Mouse (Mus musculus) neural tube, embryonic 13.5 days (tissue): ENCODE data around the gene Znrd1as. TPM values are rescaled to one million over a fixed set of nuclear protein-coding genes. Genes with fewer than 3 reads are reported as not detected.

ENCODE experiments used
- ATAC-seq: fragments of 200-750 bp; cut with Nextera tagmentation; 2 replicates; pipeline ENCODE4 v1.8.0; 2017; ENCODE audit warnings: low read depth, mild to moderate bottlenecking, moderate TSS enrichment, moderate library complexity
- H3K27ac ChIP-seq: fragments of 300-500 bp; sonication (generic); replicated peaks from 2 replicates; pipeline ENCODE4 v1.5.1; 2015; ENCODE audit warnings: moderate library complexity, mild to moderate bottlenecking, inconsistent platforms
- H3K27me3 ChIP-seq: fragments of 300-500 bp; sonication (generic); 2 replicates; pipeline ENCODE4 v1.6.1; 2015; ENCODE audit warnings: mild to moderate bottlenecking, inconsistent platforms
- H3K36me3 ChIP-seq: fragments of 300-500 bp; sonication (generic); 2 replicates; pipeline ENCODE4 v1.6.1; 2015; ENCODE audit warnings: mild to moderate bottlenecking, inconsistent platforms
- H3K4me1 ChIP-seq: fragments of 300-500 bp; sonication (generic); replicated peaks from 2 replicates; pipeline ENCODE4 v1.6.1; 2015; ENCODE audit warnings: inconsistent platforms
- H3K4me2 ChIP-seq: fragments of 300-500 bp; sonication (generic); 2 replicates; pipeline ENCODE4 v1.6.1; 2015; ENCODE audit warnings: inconsistent platforms, mild to moderate bottlenecking, moderate library complexity
- H3K4me3 ChIP-seq: fragments of 300-500 bp; sonication (generic); 2 replicates; pipeline ENCODE4 v1.5.1; 2015; ENCODE audit warnings: mild to moderate bottlenecking, inconsistent platforms
- H3K9ac ChIP-seq: fragments of 300-500 bp; sonication (generic); 2 replicates; pipeline ENCODE4 v1.6.1; 2015; ENCODE audit warnings: moderate library complexity, mild to moderate bottlenecking, inconsistent platforms
- H3K9me3 ChIP-seq: fragments of 300-500 bp; sonication (generic); 2 replicates; pipeline ENCODE4 v1.6.1; 2016; ENCODE audit warnings: inconsistent platforms
- WGBS: fragments of 180-500 bp; shearing (Covaris S2); methylation state at CpG from one replicate; pipeline ENCODE4 v1.1.7; 2015; 5-methylcytosine and 5-hydroxymethylcytosine counted together
- polyA plus RNA-seq: library from polyadenylated mRNA; unstranded; fragments of >200 nt; fragmentation: Nextera tagmentation; extraction: Ambion mirVana; gene quantifications from 2 replicates; pipeline ENCODE4 v1.2.1, GENCODE M21; 2015

Gene Znrd1as
- polyA plus RNA-seq, 1 experiment from 2014 or later = 5.8 TPM

DNA sequence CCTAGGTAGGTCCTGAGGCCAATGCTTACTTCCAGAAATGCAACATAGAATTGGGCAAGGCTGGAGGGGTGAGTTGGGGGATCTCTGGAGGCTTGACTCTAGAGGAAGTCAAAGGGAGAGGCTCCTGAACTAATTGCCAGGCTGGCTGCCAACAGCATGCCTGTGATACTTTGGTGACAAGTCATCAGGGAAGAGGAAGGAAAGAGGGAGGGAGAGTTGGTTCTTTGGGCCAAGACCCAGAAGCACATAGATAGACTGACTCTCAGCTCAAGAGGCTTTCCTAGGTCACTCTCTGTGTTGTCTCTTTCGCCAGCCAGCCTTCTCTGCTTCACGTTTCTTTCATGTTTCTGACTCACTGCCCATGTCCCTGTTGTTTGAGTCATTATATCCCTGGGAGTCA lies 26.6 kb upstream of the Znrd1as start:
- no peaks in the 10 kb centered on the region for H3K9me3 ChIP-seq
- H3K36me3 ChIP-seq = no peaks in the 10 kb centered on the region
- ATAC-seq = no peak
- no peaks in the 10 kb centered on the region for H3K27me3 ChIP-seq
- H3K27ac ChIP-seq = no peak overlapping the region
- 73% methylated on average over 2 of the region's 2 CpGs for WGBS
- no peak overlapping the region for H3K9ac ChIP-seq
- no peak overlapping the region for H3K4me3 ChIP-seq
- no peaks in the 10 kb centered on the region for H3K4me1 ChIP-seq
- H3K4me2 ChIP-seq = no peak overlapping the region

GRCm38 (mm10) chr17:36938056-36938455 lies 20.3 kb upstream of the Znrd1as start:
- Histone ChIP-seq H3K4me1 (peaks cover 7% of the 10 kb centered on the region), H3K4me3 (no peak overlapping the region)
- 86% methylated on average over 2 of the region's 2 CpGs for WGBS

GRCm38 (mm10) chr17:36942391-36942790 lies 16.0 kb upstream of the Znrd1as start:
- 0 out of 2 replicates have a peak overlapping the region, but pooled peaks have one; percentile 70 for H3K9ac ChIP-seq
- no peak for ATAC-seq
- no peak overlapping the region for H3K27ac ChIP-seq
- H3K4me2 ChIP-seq = peak overlapping the region; percentile 69
- peaks cover 54% of the 10 kb centered on the region for H3K27me3 ChIP-seq
- no peaks in the 10 kb centered on the region for H3K9me3 ChIP-seq
- no peaks in the 10 kb centered on the region for H3K36me3 ChIP-seq
- peaks cover 35% of the 10 kb centered on the region for H3K4me1 ChIP-seq
- H3K4me3 ChIP-seq = peak overlapping the region; percentile 41
- 52% methylated on average over 10 of the region's 10 CpGs for WGBS

More at GRCm38 (mm10) chr17:36938056-36938455, 20.3 kb upstream of the Znrd1as start:
- no peak for ATAC-seq
- Histone ChIP-seq H3K27ac (no peak overlapping the region), H3K36me3 (no peaks in the 10 kb centered on the region), H3K9ac (no peak overlapping the region), H3K4me2 (no peak overlapping the region), H3K27me3 (peaks cover 21% of the 10 kb centered on the region), H3K9me3 (no peaks in the 10 kb centered on the region)

DNA sequence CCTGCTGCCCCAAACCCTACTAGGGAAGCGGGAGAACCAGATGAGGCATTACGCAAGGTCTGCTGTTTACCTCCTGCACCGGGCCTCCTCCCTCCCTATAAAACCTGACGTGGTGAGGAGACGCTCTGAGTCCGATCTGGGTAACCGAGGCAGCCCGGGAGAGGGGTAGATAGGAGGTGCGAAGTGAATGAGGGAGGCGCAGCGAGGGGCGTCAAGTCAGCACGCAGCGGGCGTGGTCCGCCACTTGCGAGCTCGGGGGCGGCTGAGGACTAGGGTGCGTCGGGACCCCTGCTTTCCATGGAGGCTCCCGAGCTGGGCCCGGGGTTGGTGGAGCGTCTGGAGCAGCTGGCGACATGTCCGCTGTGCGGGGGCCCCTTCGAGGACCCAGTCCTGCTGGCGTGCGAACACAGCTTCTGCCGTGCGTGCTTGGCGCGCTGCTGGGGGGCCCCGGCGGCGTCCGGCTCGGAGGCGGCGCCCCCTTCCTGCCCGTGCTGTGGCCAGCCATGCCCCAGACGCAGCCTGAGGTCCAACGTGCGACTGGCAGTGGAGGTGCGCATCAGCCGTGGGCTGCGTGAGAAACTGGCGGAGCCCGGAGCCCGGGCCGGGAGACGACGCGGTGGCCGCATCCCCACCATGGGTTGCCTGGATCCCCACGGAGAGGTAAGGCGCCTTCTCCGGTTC lies 15.5 kb upstream of the Znrd1as start, which contains the start of gene Rnf39:
Gene Rnf39 (plus strand): TSS at position 128 of the 681 bp plus-strand sequence.
- Histone ChIP-seq H3K27me3 (peaks cover 54% of the 10 kb centered on the region), H3K4me1 (peaks cover 39% of the 10 kb centered on the region), H3K9ac (peak within 1 kb of the TSS; percentile 70), H3K9me3 (no peaks in the 10 kb centered on the region), H3K4me2 (peak within 1 kb of the TSS; percentile 69), H3K4me3 (peak within 1 kb of the TSS; percentile 41), H3K27ac (no peak within 1 kb of the TSS), H3K36me3 (no peaks in the 10 kb centered on the region)
- WGBS = 2% methylated on average over 56 of the region's 59 CpGs
- no peak for ATAC-seq

DNA sequence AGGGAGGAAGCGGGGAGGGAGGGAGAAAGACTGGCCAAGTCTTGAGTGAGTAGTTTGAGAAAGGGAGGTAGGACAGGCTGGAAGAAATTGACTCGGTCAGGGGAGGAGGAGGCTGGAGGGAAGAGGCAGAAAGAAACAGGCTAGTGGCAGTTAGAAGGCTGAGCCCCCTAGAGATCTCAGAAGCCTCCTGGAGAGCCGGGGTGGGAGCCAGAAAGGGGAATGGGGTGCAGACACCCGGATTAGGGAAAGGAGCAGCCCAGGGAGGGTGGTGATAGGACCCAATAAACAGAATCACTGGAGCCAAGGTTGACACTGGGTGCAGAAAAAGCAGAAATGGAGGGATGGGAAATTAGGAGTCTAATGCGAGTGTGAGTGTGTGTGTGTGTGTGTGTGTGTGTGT lies 14.7 kb upstream of the Znrd1as start:
- Histone ChIP-seq H3K27me3 (peaks cover 54% of the 10 kb centered on the region), H3K4me3 (peak overlapping the region; percentile 41), H3K4me2 (peak overlapping the region; percentile 69), H3K9me3 (no peaks in the 10 kb centered on the region), H3K9ac (no peak overlapping the region), H3K27ac (no peak overlapping the region), H3K36me3 (peaks cover 1% of the 10 kb centered on the region), H3K4me1 (peaks cover 39% of the 10 kb centered on the region)
- ATAC-seq = no peak
- 14% methylated on average over 5 of the region's 5 CpGs for WGBS

DNA sequence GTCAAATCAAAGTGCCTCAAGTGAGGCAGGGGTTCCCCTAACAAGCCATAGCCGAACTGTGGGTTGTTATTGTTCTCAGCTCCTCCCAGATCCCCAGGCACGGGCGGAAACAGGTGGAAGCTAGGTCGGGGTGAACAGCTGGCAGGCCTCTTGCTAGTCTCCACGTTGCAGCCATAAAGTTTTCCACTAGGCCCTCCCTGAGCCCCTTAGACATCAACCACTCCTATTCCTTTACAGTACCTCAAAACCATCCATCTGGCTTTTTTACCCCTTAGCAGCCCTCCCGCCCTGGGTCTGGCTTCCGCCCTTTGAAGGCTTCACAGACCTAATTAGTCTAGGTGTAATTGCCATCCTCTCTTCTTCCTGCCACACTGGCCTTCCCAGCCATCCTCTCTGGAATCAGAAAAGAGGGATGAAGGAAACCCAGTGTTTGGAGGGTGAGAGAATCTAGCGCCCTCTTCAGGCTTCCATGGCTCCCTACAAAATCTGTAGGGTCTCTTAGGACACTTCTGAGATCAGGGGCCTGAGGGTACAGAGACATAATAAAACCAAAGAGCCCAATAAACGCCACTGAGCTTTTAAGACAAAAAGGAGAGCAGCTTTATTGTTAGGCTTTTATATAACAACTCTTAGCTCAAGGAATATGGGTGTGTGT lies 14.1 kb upstream of the Znrd1as start:
- no peak for ATAC-seq
- Histone ChIP-seq H3K27ac (no peak overlapping the region), H3K9ac (no peak overlapping the region), H3K36me3 (peaks cover 7% of the 10 kb centered on the region), H3K27me3 (peaks cover 51% of the 10 kb centered on the region), H3K4me3 (no peak overlapping the region), H3K4me2 (no peak overlapping the region), H3K9me3 (no peaks in the 10 kb centered on the region), H3K4me1 (peaks cover 39% of the 10 kb centered on the region)
- WGBS = 8% methylated on average over 9 of the region's 9 CpGs

GRCm38 (mm10) chr17:36947051-36947819 lies 11.2 kb upstream of the Znrd1as start:
- peaks cover 41% of the 10 kb centered on the region for H3K27me3 ChIP-seq
- H3K9me3 ChIP-seq = no peaks in the 10 kb centered on the region
- H3K4me3 ChIP-seq = peak overlapping the region; percentile 51
- ATAC-seq = peak; percentile 71
- H3K9ac ChIP-seq = peak overlapping the region; percentile 80
- under 1% methylated on average over 62 of the region's 62 CpGs for WGBS
- H3K4me1 ChIP-seq = peaks cover 54% of the 10 kb centered on the region
- H3K36me3 ChIP-seq = peaks cover 13% of the 10 kb centered on the region
- peak overlapping the region; percentile 76 for H3K27ac ChIP-seq
- peak overlapping the region; percentile 87 for H3K4me2 ChIP-seq

DNA sequence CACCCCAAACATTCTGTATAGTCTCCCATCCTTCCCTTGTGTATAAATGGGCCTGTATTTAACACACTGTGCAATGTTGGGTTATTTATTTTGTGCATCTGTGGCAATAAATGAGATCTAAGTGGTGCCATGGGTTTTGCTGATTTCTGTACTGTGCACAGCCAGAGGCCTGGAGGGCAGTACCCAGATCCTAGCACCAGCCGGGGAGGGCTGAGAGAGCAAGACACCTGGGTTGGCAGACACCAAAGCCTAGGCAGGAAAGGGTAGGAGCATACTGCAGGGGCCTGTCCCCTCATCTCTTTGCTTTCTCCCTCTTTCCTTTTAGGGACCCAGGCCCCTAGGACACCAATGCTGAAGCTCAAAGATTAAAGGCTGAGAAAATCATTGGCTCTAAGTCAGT lies 10.1 kb upstream of the Znrd1as start:
- H3K27ac ChIP-seq = no peak overlapping the region
- no peak overlapping the region for H3K9ac ChIP-seq
- no peak for ATAC-seq
- H3K4me3 ChIP-seq = no peak overlapping the region
- H3K27me3 ChIP-seq = peaks cover 31% of the 10 kb centered on the region
- no peak overlapping the region for H3K4me2 ChIP-seq
- H3K4me1 ChIP-seq = peaks cover 45% of the 10 kb centered on the region
- 83% methylated on average over 1 of the region's 1 CpGs for WGBS
- H3K36me3 ChIP-seq = peaks cover 13% of the 10 kb centered on the region
- no peaks in the 10 kb centered on the region for H3K9me3 ChIP-seq

DNA sequence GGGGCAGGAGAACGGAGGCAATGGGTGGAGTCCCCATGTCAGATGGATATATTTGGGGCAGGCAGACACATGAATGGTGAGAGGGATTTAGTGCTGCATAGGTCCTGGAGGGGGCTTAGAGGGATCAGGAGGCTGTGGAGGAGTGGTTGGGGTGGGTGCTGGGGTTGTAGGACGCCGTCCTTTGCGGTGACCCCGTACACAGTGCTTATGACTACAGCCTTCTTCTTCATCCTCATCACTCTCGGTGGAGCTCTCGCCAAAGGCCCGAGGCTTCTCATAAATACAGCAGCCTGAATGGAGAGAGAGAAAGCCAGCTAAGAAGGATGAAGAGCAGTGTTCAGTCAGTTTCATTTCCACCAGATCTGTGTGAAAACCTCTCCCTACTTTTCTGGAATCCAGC lies 9.1 kb upstream of the Znrd1as start:
- no peak overlapping the region for H3K4me3 ChIP-seq
- H3K4me2 ChIP-seq = no peak overlapping the region
- H3K4me1 ChIP-seq = peaks cover 37% of the 10 kb centered on the region
- no peak for ATAC-seq
- no peak overlapping the region for H3K9ac ChIP-seq
- no peaks in the 10 kb centered on the region for H3K9me3 ChIP-seq
- WGBS = 94% methylated on average over 8 of the region's 8 CpGs
- no peak overlapping the region for H3K27ac ChIP-seq
- peaks cover 16% of the 10 kb centered on the region for H3K36me3 ChIP-seq
- H3K27me3 ChIP-seq = peaks cover 21% of the 10 kb centered on the region

DNA sequence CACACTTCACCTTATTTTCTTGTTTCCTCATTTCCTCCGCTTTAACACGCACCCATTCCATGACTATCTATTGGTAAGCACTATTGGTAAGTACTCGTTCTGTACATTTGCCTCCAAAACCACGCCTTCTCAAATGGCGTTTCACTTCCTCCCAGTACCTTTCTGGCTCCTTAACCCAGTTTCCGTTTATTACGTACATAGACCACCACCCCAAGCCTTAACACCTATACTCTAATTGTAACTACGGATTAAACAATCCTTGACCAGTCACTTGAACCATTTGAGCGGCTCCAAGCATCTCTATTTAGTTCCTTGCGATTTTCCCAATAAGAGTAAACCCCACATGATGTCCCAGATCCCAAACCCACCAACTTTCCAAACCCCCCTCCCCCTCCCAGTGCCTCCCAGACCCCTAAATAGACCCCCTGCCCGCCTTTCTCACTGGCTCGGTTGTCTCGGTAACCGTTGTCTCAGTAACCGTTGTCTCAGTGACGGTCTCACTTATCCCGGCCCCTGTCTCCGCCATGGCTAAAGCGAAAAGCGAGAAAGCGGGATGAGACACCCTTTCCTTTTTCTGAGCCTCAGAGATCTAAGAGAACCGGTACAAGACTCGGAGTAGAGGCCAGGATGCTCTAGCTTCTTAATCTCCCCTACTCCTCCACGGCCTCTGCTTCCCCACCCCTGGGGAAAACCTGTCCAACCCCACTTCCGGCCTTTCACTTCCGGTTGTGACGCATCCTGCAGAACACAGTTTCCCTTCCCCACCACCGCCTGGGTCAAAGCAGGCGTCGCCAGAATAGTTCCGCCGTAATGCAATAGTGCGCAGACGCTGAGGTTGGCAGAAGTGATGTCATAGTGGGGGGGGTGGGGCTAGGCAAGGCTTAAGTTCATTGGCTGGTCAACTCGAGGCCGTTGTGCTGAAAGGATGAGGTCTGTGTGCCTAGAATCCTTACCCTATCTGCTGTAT lies 7.1 kb upstream of the Znrd1as start, which contains the start of gene Ppp1r11:
Gene Ppp1r11 (minus strand): TSS at position 761 of the 967 bp plus-strand sequence.
- peaks cover 22% of the 10 kb centered on the region for H3K36me3 ChIP-seq
- peak within 1 kb of the TSS; percentile 63 for H3K4me3 ChIP-seq
- peak; percentile 93 for ATAC-seq
- H3K9ac ChIP-seq = peak within 1 kb of the TSS; percentile 83
- H3K9me3 ChIP-seq = no peaks in the 10 kb centered on the region
- peaks cover 1% of the 10 kb centered on the region; the same call in 1 of the 2 replicates for H3K27me3 ChIP-seq
- peak within 1 kb of the TSS; percentile 88 for H3K4me2 ChIP-seq
- 2% methylated on average over 36 of the region's 36 CpGs for WGBS
- peaks cover 32% of the 10 kb centered on the region for H3K4me1 ChIP-seq
- peak within 1 kb of the TSS; percentile 91 for H3K27ac ChIP-seq

DNA sequence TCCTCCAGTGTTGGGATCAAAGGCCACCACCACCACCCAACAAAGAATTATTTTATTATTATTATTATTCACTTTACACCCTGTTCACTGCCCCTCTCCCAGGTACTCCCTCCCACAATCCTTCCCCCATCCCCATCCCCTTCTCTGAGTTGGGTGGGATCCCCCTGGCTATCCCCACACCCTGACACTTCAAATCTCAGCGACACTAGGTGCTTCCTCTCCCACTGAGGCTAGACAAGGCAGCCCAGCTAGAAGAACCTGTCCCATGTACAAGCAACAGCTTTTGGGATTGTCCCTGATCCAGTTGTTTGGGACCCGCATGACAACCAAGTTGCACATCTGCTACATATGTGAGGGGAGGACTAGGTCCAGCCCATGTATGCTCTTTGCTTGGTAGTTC lies 5.8 kb upstream of the Znrd1as start:
- Histone ChIP-seq H3K4me1 (peaks cover 35% of the 10 kb centered on the region), H3K9ac (no peak overlapping the region), H3K36me3 (peaks cover 26% of the 10 kb centered on the region), H3K4me3 (no peak overlapping the region), H3K9me3 (no peaks in the 10 kb centered on the region), H3K4me2 (no peak overlapping the region), H3K27me3 (no peaks in the 10 kb centered on the region), H3K27ac (no peak overlapping the region)
- ATAC-seq = no peak
- 92% methylated on average over 2 of the region's 2 CpGs for WGBS
